Mouse (Mus musculus) limb, embryonic 14.5 days (tissue): ENCODE results near the gene Sec31a. TPM values are rescaled to one million over a fixed set of nuclear protein-coding genes. Genes with fewer than 3 reads are reported as not detected.

Source experiments
- ATAC-seq: fragments of 200-750 bp; cut with Nextera tagmentation; 2 replicates; pipeline ENCODE4 v1.8.0; 2017; ENCODE audit warnings: low read depth, moderate number of reproducible peaks, moderate TSS enrichment; ENCODE audit not compliant: low FRiP score
- DNase-seq: peaks from one replicate; pipeline ENCODE4 v3.0.0-alpha.2; 2015; ENCODE audit warnings: low spot score
- H3K27ac ChIP-seq: fragments of 300-500 bp; sonication (generic); replicated peaks from 2 replicates; pipeline ENCODE4 v1.5.1; 2014; ENCODE audit warnings: low read depth, mild to moderate bottlenecking, low read length, moderate library complexity, mixed read lengths
- H3K27me3 ChIP-seq: fragments of 300-500 bp; sonication (generic); 2 replicates; pipeline ENCODE4 v1.6.1; 2014; ENCODE audit warnings: low read length, mixed read lengths; ENCODE audit not compliant: control insufficient read depth, insufficient read depth
- H3K36me3 ChIP-seq: fragments of 300-500 bp; sonication (generic); 2 replicates; pipeline ENCODE4 v1.6.1; 2014; ENCODE audit warnings: mild to moderate bottlenecking, low read length, moderate library complexity, mixed read lengths; ENCODE audit not compliant: control insufficient read depth, insufficient read depth
- H3K4me1 ChIP-seq: fragments of 300-500 bp; sonication (generic); 2 replicates; pipeline ENCODE4 v1.6.1; 2014; ENCODE audit warnings: antibody characterized with exemption, low read length, mixed read lengths; ENCODE audit not compliant: control insufficient read depth, insufficient read depth
- H3K4me2 ChIP-seq: fragments of 300-500 bp; sonication (generic); replicated peaks from 2 replicates; pipeline ENCODE4 v1.6.1; 2014; ENCODE audit warnings: low read depth, mild to moderate bottlenecking, low read length, moderate library complexity; ENCODE audit not compliant: severe bottlenecking
- H3K4me3 ChIP-seq: fragments of 300-500 bp; sonication (generic); replicated peaks from 2 replicates; pipeline ENCODE4 v1.5.1; 2014; ENCODE audit warnings: low read length
- H3K9ac ChIP-seq: fragments of 300-500 bp; sonication (generic); 2 replicates; pipeline ENCODE4 v1.6.1; 2014; ENCODE audit warnings: mild to moderate bottlenecking, low read depth, low read length, moderate library complexity; ENCODE audit not compliant: severe bottlenecking
- H3K9me3 ChIP-seq: fragments of 300-500 bp; sonication (generic); 2 replicates; pipeline ENCODE4 v1.6.1; 2016; ENCODE audit warnings: low read length; ENCODE audit not compliant: control insufficient read depth
- POLR2A ChIP-seq: fragments of 200-500 bp; IDR thresholded peaks from 2 replicates; pipeline ENCODE4 v1.8.0; 2012; ENCODE audit warnings: inconsistent platforms, mild to moderate bottlenecking, moderate library complexity, borderline replicate concordance; ENCODE audit not compliant: insufficient read depth, insufficient read length; ENCODE audit errors: extremely low read depth
- WGBS: fragments of 180-500 bp; shearing (Covaris S2); extraction: QIAGEN DNeasy Blood & Tissue Kit; methylation state at CpG from one replicate; pipeline ENCODE4 v1.1.7; 2014; 5-methylcytosine and 5-hydroxymethylcytosine counted together
- polyA plus RNA-seq, 2 experiments: library from polyadenylated mRNA; depleted of rRNA in 1 of 2; stranded (reverse) in 1 of 2; unstranded in 1 of 2; fragments of >200 nt; fragmentation: Nextera tagmentation in 1 of 2; extraction: Ambion mirVana in 1 of 2; gene quantifications; 2 replicates each; pipeline versions ENCODE4 v1.2.1 to v1.2.3; 2012 to 2014

Gene Sec31a
- polyA plus RNA-seq, 2 experiments, result 268 to 320 TPM

DNA sequence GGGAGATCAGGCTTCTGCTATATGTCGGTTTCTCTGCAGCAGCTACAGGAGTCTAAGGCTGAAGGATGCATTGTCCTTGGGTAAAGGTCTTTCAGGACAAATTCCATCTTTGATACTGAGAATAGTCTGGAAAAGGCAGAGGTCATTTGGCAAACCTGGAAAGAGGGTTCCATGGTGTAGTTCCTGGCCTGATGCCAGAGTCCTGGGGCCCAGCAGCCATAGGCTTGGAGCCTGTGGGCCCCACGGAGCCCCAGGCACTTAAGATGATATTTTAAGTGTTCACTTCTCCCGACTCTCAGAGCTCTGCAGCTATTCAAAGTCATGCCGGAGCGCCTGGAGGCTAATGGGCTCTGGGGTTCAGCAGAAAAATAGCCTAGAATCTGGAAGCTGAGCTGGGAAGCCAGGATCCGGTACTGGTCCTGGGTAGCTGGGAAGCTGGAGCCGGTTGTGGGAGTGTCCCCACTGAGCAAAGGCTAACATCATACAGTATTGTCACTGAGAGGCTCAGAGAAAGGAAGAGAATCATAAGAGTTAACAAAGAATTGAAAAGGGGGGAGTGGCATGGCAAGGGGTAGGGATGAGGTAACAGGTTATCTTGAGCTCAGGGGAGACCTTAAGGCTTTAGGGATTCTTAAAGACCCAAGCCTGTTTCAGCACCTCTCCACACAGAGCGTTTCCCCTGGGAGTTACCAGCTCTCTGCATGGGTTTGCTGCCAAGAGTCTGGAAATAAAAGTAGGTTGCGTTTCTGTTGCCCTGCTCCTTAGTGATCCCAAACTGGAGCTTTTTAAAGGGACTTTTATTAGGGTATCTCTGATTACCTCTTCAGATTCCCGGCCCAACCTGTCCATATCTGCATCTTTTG is 62.8 kb downstream of the Sec31a start:
- H3K9ac ChIP-seq, result no peak overlapping the region
- no peaks in the 10 kb centered on the region for H3K27me3 ChIP-seq
- ATAC-seq (no peak), DNase-seq (no peak)
- H3K9me3 ChIP-seq, result no peaks in the 10 kb centered on the region
- peaks cover 5% of the 10 kb centered on the region for H3K4me1 ChIP-seq
- no peaks in the 10 kb centered on the region for H3K36me3 ChIP-seq
- no peak for TF ChIP-seq POLR2A
- no peak overlapping the region for H3K4me2 ChIP-seq
- H3K27ac ChIP-seq, result no peak overlapping the region
- WGBS, result 44% methylated on average over 10 of the region's 10 CpGs
- H3K4me3 ChIP-seq, result no peak overlapping the region

DNA sequence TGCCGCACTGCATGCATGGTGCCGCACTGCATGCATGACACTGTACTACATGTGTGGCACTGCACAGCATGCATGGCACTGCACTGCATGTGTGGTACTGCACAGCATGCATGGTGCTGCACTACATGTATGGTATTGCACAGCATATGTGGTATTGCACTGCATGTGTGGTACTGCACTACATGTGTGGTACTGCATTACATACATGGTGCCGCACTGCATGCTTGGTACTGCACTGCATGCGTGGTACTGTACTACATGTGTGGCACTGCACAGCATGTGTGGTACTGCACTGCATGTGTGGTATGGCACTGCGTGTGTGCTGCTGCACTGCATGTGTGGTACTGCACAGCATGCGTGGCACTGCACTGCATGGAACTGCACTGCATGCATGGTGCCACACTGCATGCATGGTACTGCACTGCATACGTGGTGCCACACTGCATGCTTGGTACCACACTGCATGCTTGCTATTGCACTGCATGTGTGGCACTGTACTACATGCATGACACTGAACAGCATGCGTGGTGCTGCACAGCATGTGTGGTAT is 65.1 kb downstream of the Sec31a start:
- H3K36me3 ChIP-seq, result no peaks in the 10 kb centered on the region
- ATAC-seq (no peak), DNase-seq (no peak)
- H3K9me3 ChIP-seq, result no peaks in the 10 kb centered on the region
- TF ChIP-seq POLR2A, result no peak
- H3K27ac ChIP-seq, result no peak overlapping the region
- no peak overlapping the region for H3K4me3 ChIP-seq
- peaks cover 4% of the 10 kb centered on the region; the same call in 1 of the 2 replicates for H3K4me1 ChIP-seq
- WGBS, result 98% methylated on average over 8 of the region's 8 CpGs
- H3K27me3 ChIP-seq, result no peaks in the 10 kb centered on the region
- no peak overlapping the region for H3K4me2 ChIP-seq
- no peak overlapping the region for H3K9ac ChIP-seq

DNA sequence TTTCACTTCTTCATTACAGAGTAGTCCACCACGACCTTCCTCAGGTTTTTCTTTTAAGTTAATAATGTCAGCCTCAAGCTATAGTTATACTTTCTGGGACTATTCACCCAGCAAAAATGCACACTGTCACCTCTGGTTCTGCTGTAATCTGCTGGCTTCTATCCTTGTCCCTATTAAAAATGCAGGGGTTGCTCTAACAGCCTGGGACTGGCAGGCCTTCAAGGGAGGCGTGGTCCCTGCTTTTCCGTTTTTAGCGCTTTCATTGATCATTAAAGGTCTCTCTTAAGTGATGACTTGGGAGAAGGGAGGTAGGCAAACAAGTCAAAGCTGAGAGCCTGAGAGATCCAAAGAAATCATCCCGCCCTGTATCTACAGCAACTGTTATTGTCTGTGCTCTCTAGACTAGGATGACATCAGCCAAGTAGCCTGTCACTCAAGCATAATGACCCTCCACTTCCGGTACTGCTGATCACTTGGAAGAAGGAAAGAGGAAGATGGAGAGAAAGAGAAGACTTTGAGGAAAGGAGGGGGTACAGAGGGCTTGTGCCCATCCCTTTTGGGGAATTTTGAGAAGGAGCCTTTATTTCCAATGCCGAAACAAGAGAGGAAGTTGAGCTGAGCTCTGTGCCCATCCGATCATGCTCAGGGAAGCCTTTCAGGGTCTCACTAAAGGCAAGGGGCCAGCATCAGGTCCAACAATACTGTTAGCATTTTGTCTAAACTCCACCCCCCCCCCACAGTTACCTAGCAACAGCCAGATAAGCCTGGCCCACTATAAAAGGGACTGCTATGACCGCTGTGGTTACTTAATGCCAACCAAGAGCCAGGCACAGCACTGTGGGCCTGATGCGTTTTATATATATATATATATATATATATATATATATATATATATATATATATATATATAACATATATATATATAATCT is 66.5 kb downstream of the Sec31a start:
- H3K4me3 ChIP-seq, result no peak overlapping the region
- DNase-seq (no peak), ATAC-seq (no peak)
- peaks cover 4% of the 10 kb centered on the region; the same call in 1 of the 2 replicates for H3K4me1 ChIP-seq
- TF ChIP-seq POLR2A, result no peak
- H3K27ac ChIP-seq, result no peak overlapping the region
- 55% methylated on average over 10 of the region's 10 CpGs for WGBS
- no peaks in the 10 kb centered on the region for H3K36me3 ChIP-seq
- no peaks in the 10 kb centered on the region for H3K9me3 ChIP-seq
- H3K4me2 ChIP-seq, result no peak overlapping the region
- H3K27me3 ChIP-seq, result no peaks in the 10 kb centered on the region
- H3K9ac ChIP-seq, result no peak overlapping the region

DNA sequence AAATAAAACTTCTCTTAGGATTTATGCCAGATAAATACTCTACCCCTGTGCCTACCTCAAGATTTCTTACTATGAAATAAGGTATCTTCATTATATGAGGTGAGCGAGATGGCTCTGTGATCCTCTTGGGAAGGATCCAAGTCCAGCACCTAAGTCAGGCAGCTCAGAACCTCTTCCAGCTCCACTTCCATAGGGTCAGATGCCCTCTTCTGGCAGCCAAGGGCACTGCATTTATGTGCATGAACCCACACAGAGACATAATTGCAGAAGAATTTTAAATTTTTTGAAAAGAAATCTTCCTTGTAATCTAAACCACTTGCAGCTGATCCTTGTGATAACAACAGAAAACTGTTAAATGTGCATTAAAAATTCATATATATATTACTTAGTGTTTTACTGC is 70.9 kb downstream of the Sec31a start:
- Histone ChIP-seq H3K27ac (no peak overlapping the region), H3K4me3 (no peak overlapping the region), H3K4me1 (no peaks in the 10 kb centered on the region), H3K9me3 (no peaks in the 10 kb centered on the region), H3K36me3 (no peaks in the 10 kb centered on the region), H3K9ac (no peak overlapping the region), H3K4me2 (no peak overlapping the region), H3K27me3 (no peaks in the 10 kb centered on the region)
- no peak for TF ChIP-seq POLR2A
- 93% methylated on average over 1 of the region's 1 CpGs for WGBS
- DNase-seq, result no peak
- no peak for ATAC-seq

DNA sequence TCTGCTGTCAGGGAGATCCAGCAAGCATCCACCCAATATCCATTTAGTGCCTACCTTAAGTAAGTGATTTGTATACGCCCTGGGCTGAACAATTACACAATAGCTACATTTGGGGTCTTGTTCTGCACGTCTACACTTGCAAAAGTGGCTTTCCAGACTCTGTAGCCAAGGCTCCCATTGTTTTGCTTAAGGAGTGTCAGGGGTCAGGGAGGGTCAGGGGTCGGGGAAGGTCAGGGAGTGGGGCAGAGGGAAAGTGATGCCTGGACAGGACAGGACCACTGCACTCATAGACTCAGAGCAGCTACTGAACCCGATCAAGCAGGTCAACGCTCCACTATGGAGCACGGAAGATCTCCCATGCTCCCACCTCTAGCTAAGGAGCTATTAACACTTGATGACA is 72.9 kb downstream of the Sec31a start:
- H3K9ac ChIP-seq, result no peak overlapping the region
- TF ChIP-seq POLR2A, result no peak
- H3K4me3 ChIP-seq, result no peak overlapping the region
- no peak overlapping the region for H3K4me2 ChIP-seq
- H3K4me1 ChIP-seq, result no peaks in the 10 kb centered on the region
- H3K36me3 ChIP-seq, result no peaks in the 10 kb centered on the region
- no peaks in the 10 kb centered on the region for H3K9me3 ChIP-seq
- no peak for DNase-seq
- no peak for ATAC-seq
- H3K27me3 ChIP-seq, result no peaks in the 10 kb centered on the region
- 56% methylated on average over 6 of the region's 6 CpGs for WGBS
- no peak overlapping the region for H3K27ac ChIP-seq
